Mouse (Mus musculus): ENCODE results near the gene Clspn.

GRCm38 (mm10) chr4:126569783-126570182 is 13.0 kb downstream of the Clspn start:
- TF ChIP-seq SMC3 (IDR thresholded peaks at IDR 0.05; ENCODE audit: low read depth, low read length) (no peak), RAD21 (IDR thresholded peaks at IDR 0.05; ENCODE audit: low read depth, low read length) (no peak)

Data from MEL (cell line).